Mouse (Mus musculus): ENCODE measurements around the gene Slc24a3. TPM values are rescaled to one million over a fixed set of nuclear protein-coding genes. Genes with fewer than 3 reads are reported as not detected.

The Slc24a3 gene
- polyA plus RNA-seq, 2 experiments: 0.58 TPM

DNA sequence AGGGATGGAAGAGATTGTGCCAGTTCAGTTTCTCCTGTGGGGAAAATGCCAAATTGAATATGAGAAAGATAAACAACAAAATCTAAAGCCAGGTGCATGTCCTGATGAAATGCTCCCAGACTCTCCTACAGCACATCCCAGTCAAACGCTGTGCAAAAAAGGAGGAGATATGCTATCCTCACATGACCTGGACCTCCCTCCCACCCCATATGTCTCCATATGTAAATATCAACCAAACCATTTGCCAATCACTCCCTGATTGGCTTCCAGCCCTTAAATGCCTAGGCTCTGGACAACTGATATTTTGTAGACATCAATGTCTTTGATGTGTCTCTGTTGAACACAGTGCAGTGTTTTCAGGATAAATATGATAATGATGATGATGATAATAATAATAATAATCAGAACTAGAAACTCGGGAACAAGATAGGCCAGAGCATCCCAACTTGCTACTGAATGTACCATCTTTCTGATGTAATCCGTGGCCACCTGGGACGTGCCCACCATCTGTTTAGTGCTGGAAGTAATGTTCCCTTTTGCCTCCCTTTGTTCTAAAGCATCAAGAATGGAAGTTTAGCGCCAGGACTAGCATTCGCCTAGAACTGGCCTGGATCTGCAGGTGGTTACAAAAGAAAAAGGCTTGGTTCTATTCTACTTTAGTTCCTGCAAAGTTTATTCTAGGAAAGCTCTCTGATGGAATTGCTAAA lies 190.8 kb downstream of the Slc24a3 start:
- ATAC-seq (ENCODE audit: insufficient read depth): no peak
- H3K9me3 ChIP-seq (ENCODE audit: control insufficient read depth, low read length): no peaks in the 10 kb centered on the region
- no peak overlapping the region for H3K4me3 ChIP-seq (ENCODE audit: insufficient read depth in 1 of 2, low read depth in 2 of 2, low read length in 2 of 2)
- no peak for TF ChIP-seq EP300 (IDR thresholded peaks at IDR 0.05; ENCODE audit: low read depth)
- TF ChIP-seq CTCF (IDR thresholded peaks at IDR 0.05; ENCODE audit: low read depth): no peak
- 60% methylated on average over 6 of the region's 6 CpGs for WGBS (ENCODE audit: insufficient replicate concordance)
- no peak overlapping the region for H3K4me2 ChIP-seq (ENCODE audit: low read depth)
- H3K4me1 ChIP-seq (replicated peaks; ENCODE audit: control insufficient read depth in 2 of 2, insufficient read depth in 2 of 2, low read length in 1 of 2): no peaks in the 10 kb centered on the region
- H3K9ac ChIP-seq (replicated peaks): no peak overlapping the region
- DNase-seq (ENCODE audit: low read depth in 3 of 3, low spot score in 3 of 3): no peak
- H3K27me3 ChIP-seq (ENCODE audit: control insufficient read depth, insufficient read depth, low read length): no peaks in the 10 kb centered on the region
- no peaks in the 10 kb centered on the region for H3K36me3 ChIP-seq (replicated peaks; ENCODE audit: control insufficient read depth, insufficient read depth, low read depth)
- no peak overlapping the region for H3K27ac ChIP-seq

DNA sequence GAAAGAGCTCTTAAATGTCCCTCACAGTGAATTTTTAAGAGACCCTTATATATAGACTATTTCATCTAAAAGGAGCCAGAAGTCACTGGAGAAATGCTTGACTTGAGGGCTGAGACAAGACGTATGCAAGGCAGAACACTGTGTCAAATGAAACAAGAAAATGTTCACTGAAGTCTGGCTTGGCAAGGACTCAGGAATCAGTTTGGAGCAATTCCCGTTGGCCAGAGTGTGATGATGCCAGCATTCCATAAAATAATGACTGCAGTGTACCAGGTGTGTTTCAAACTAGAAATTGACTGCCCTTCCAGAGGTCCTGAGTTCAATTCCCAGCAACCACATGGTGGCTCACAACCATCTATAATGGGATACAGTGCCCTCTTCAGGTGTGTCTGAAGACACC lies 196.1 kb downstream of the Slc24a3 start:
- H3K9me3 ChIP-seq (ENCODE audit: control insufficient read depth, low read length): no peaks in the 10 kb centered on the region
- DNase-seq (ENCODE audit: low read depth in 3 of 3, low spot score in 3 of 3) (no peak), ATAC-seq (ENCODE audit: insufficient read depth) (no peak)
- no peak overlapping the region for H3K4me2 ChIP-seq (ENCODE audit: low read depth)
- 45% methylated on average over 2 of the region's 2 CpGs for WGBS (ENCODE audit: insufficient replicate concordance)
- H3K4me1 ChIP-seq (replicated peaks; ENCODE audit: control insufficient read depth in 2 of 2, insufficient read depth in 2 of 2, low read length in 1 of 2): no peaks in the 10 kb centered on the region
- no peak for TF ChIP-seq CTCF (IDR thresholded peaks at IDR 0.05; ENCODE audit: low read depth)
- no peak for TF ChIP-seq EP300 (IDR thresholded peaks at IDR 0.05; ENCODE audit: low read depth)
- no peak overlapping the region for H3K9ac ChIP-seq (replicated peaks)
- no peaks in the 10 kb centered on the region for H3K36me3 ChIP-seq (replicated peaks; ENCODE audit: control insufficient read depth, insufficient read depth, low read depth)
- no peaks in the 10 kb centered on the region for H3K27me3 ChIP-seq (ENCODE audit: control insufficient read depth, insufficient read depth, low read length)
- H3K4me3 ChIP-seq (ENCODE audit: insufficient read depth in 1 of 2, low read depth in 2 of 2, low read length in 2 of 2): no peak overlapping the region
- H3K27ac ChIP-seq: no peak overlapping the region

DNA sequence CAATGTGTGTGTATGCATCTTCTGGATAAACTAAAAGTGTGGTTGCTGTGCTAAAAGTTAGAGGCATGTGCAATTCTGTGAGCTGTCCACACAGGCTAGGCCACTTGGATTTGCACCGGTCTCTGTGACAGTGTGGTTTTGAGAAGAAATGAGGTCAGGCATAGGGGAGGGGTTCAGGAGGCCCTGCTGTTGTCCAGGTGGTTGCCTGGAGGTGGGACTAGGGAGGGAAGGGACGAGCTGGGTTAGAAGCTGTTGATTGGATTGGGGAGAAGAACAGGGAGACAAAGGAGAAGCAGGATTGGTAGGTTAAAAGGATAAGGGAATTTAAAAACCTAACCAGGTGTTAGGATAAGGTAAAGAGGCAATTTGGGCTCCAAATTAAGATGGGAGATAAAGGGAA lies 201.1 kb downstream of the Slc24a3 start:
- Histone ChIP-seq H3K9me3 (ENCODE audit: control insufficient read depth, low read length) (no peaks in the 10 kb centered on the region), H3K4me1 (replicated peaks; ENCODE audit: control insufficient read depth in 2 of 2, insufficient read depth in 2 of 2, low read length in 1 of 2) (no peaks in the 10 kb centered on the region; a peak in 1 of 4 replicates), H3K9ac (replicated peaks) (no peak overlapping the region), H3K27me3 (ENCODE audit: control insufficient read depth, insufficient read depth, low read length) (no peaks in the 10 kb centered on the region), H3K4me2 (ENCODE audit: low read depth) (no peak overlapping the region), H3K36me3 (replicated peaks; ENCODE audit: control insufficient read depth, insufficient read depth, low read depth) (no peaks in the 10 kb centered on the region), H3K27ac (no peak overlapping the region), H3K4me3 (ENCODE audit: insufficient read depth in 1 of 2, low read depth in 2 of 2, low read length in 2 of 2) (no peak overlapping the region)
- DNase-seq (ENCODE audit: low read depth in 3 of 3, low spot score in 3 of 3) (no peak), ATAC-seq (ENCODE audit: insufficient read depth) (no peak)
- 31% methylated on average over 2 of the region's 2 CpGs for WGBS (ENCODE audit: insufficient replicate concordance)
- TF ChIP-seq CTCF (IDR thresholded peaks at IDR 0.05; ENCODE audit: low read depth): no peak
- no peak for TF ChIP-seq EP300 (IDR thresholded peaks at IDR 0.05; ENCODE audit: low read depth)

DNA sequence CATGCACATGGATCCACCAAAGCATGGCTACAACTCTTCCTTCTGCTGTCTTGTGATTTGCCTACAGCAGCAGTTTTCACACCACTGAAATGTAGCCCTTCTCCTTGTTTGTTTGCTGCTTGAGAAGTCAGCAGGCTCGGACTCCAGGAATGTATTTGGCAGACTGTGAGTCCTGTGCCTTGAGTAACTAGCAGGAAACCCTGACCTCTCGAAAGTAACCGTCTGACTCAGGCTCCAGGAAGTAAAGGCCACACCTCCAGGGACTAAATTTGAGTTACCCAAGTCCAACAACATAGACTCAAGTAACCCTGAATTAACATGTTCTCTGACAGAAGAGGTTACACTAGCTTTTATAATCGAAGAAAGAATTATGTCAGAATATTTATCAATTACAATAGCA lies 203.2 kb downstream of the Slc24a3 start:
- ATAC-seq (ENCODE audit: insufficient read depth) (no peak), DNase-seq (ENCODE audit: low read depth in 3 of 3, low spot score in 3 of 3) (no peak)
- 26% methylated on average over 4 of the region's 4 CpGs for WGBS (ENCODE audit: insufficient replicate concordance)
- no peak overlapping the region for H3K4me3 ChIP-seq (ENCODE audit: insufficient read depth in 1 of 2, low read depth in 2 of 2, low read length in 2 of 2)
- H3K27ac ChIP-seq: no peak overlapping the region
- TF ChIP-seq CTCF (IDR thresholded peaks at IDR 0.05; ENCODE audit: low read depth): no peak
- no peak for TF ChIP-seq EP300 (IDR thresholded peaks at IDR 0.05; ENCODE audit: low read depth)
- H3K9ac ChIP-seq (replicated peaks): no peak overlapping the region
- H3K4me2 ChIP-seq (ENCODE audit: low read depth): no peak overlapping the region
- no peaks in the 10 kb centered on the region for H3K27me3 ChIP-seq (ENCODE audit: control insufficient read depth, insufficient read depth, low read length)
- H3K4me1 ChIP-seq (replicated peaks; ENCODE audit: control insufficient read depth in 2 of 2, insufficient read depth in 2 of 2, low read length in 1 of 2): no peaks in the 10 kb centered on the region; a peak in 1 of 4 replicates
- no peaks in the 10 kb centered on the region for H3K9me3 ChIP-seq (ENCODE audit: control insufficient read depth, low read length)
- no peaks in the 10 kb centered on the region for H3K36me3 ChIP-seq (replicated peaks; ENCODE audit: control insufficient read depth, insufficient read depth, low read depth)

DNA sequence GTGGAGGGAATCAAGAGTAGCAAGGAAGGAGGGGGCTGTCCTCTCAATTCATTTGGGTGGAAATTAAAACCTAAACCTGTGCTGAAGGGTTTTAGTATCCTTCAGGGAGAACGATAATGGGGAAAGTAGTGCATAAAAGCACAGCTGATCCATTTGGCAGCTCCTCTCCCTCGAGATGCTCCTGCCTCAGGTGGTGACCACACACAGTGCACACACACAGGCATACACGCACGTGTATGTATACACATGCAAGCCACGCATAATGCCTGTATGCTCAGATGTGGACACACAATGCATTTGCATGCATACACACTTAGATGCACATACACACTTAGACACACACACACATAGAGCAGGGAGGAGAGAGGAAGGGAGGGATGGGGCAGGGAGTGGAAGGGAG lies 206.2 kb downstream of the Slc24a3 start:
- ATAC-seq (ENCODE audit: insufficient read depth): no peak
- Histone ChIP-seq H3K4me2 (ENCODE audit: low read depth) (no peak overlapping the region), H3K4me3 (ENCODE audit: insufficient read depth in 1 of 2, low read depth in 2 of 2, low read length in 2 of 2) (no peak overlapping the region), H3K9me3 (ENCODE audit: control insufficient read depth, low read length) (no peaks in the 10 kb centered on the region), H3K9ac (replicated peaks) (no peak overlapping the region), H3K27me3 (ENCODE audit: control insufficient read depth, insufficient read depth, low read length) (no peaks in the 10 kb centered on the region), H3K27ac (no peak overlapping the region), H3K4me1 (replicated peaks; ENCODE audit: control insufficient read depth in 2 of 2, insufficient read depth in 2 of 2, low read length in 1 of 2) (no peaks in the 10 kb centered on the region; a peak in 1 of 4 replicates), H3K36me3 (replicated peaks; ENCODE audit: control insufficient read depth, insufficient read depth, low read depth) (no peaks in the 10 kb centered on the region)
- DNase-seq (ENCODE audit: low read depth in 3 of 3, low spot score in 3 of 3): no peak
- WGBS (ENCODE audit: insufficient replicate concordance): 74% methylated on average over 5 of the region's 5 CpGs
- TF ChIP-seq CTCF (IDR thresholded peaks at IDR 0.05; ENCODE audit: low read depth) (no peak), EP300 (IDR thresholded peaks at IDR 0.05; ENCODE audit: low read depth) (no peak)

Data from liver, embryonic 14.5 days (tissue).